Mouse (Mus musculus) spleen, adult 10 weeks (tissue): ENCODE data around the gene 4933424G06Rik. TPM values are rescaled to one million over a fixed set of nuclear protein-coding genes. Genes with fewer than 3 reads are reported as not detected.

Source experiments
- polyA plus RNA-seq: library from polyadenylated mRNA; stranded (reverse); fragments of 350-450 nt; fragmentation: Illumina TruSeq; extraction: RNeasy Lipid Tissue Mini Kit (QIAGEN cat#74804); gene quantifications from one replicate; pipeline ENCODE4 v1.2.3, GENCODE M21; 2015; ENCODE audit warnings: low replicate concordance; ENCODE audit not compliant: insufficient read depth

Gene 4933424G06Rik
- polyA plus RNA-seq = not detected

GRCm38 (mm10) chr1:36709854-36710280, at the start of gene 4933424G06Rik:
4933424G06Rik (plus strand) TSS chr1:36710149.

GRCm38 (mm10) chr1:36682620-36683355, 27.2 kb upstream of the 4933424G06Rik start, which contains the start of gene Fam178b:
Fam178b (minus strand) TSS chr1:36683183.

GRCm38 (mm10) chr1:36691271-36692155, 18.4 kb upstream of the 4933424G06Rik start, which contains the start of gene Cox5b:
Cox5b (plus strand) TSS chr1:36691449.

GRCm38 (mm10) chr1:36714311-36714710, 4.4 kb downstream of the 4933424G06Rik start, which contains the start of gene Actr1b:
Actr1b (minus strand) TSS chr1:36714422.

GRCm38 (mm10) chr1:36761568-36761967, 51.6 kb downstream of the 4933424G06Rik start, which contains the start of gene Zap70:
Zap70 (plus strand) TSS chr1:36761798.

Other genes with a start within 250 kb of the 4933424G06Rik start
- 5.4 TPM for gene Cnnm4, start 238.5 kb upstream of the 4933424G06Rik start, polyA plus RNA-seq
- 9.5 TPM for gene Cnnm3, start 198.3 kb upstream of the 4933424G06Rik start, polyA plus RNA-seq
- gene Ankrd23, start 173.3 kb upstream of the 4933424G06Rik start, polyA plus RNA-seq = 18.8 TPM
- 0.57 TPM for gene Gm42417, start 170.7 kb upstream of the 4933424G06Rik start, polyA plus RNA-seq
- 9.2 TPM for gene Ankrd39, start 162.7 kb upstream of the 4933424G06Rik start, polyA plus RNA-seq
- gene Sema4c, start 151.8 kb upstream of the 4933424G06Rik start, polyA plus RNA-seq = 7.5 TPM
- gene Fam178b, start 27.0 kb upstream of the 4933424G06Rik start, polyA plus RNA-seq = 0.30 TPM
- 227 TPM for gene Cox5b, start 18.7 kb upstream of the 4933424G06Rik start, polyA plus RNA-seq
- gene Actr1b, start 4.3 kb downstream of the 4933424G06Rik start, polyA plus RNA-seq = 49.8 TPM
- 12.7 TPM for gene Zap70, start 51.6 kb downstream of the 4933424G06Rik start, polyA plus RNA-seq
- gene Tmem131, start 233.5 kb downstream of the 4933424G06Rik start, polyA plus RNA-seq = 61.1 TPM